Mouse (Mus musculus) embryonic facial prominence, embryonic 10.5 days (tissue): ENCODE measurements around the gene Tbce. TPM values are rescaled to one million over a fixed set of nuclear protein-coding genes. Genes with fewer than 3 reads are reported as not detected.

ENCODE experiments used
- DNase-seq: peaks from one replicate; pipeline ENCODE4 v3.0.0-alpha.2; 2017; ENCODE audit warnings: low spot score
- H3K27ac ChIP-seq: fragments of 300-500 bp; sonication (generic); replicated peaks from 2 replicates; pipeline ENCODE4 v1.5.1; 2016; ENCODE audit warnings: mild to moderate bottlenecking
- H3K27me3 ChIP-seq: fragments of 300-500 bp; sonication (generic); replicated peaks from 2 replicates; pipeline ENCODE4 v1.6.1; 2016; ENCODE audit warnings: low read depth, mild to moderate bottlenecking; ENCODE audit not compliant: poor library complexity, severe bottlenecking
- H3K36me3 ChIP-seq: fragments of 300-500 bp; sonication (generic); replicated peaks from 2 replicates; pipeline ENCODE4 v1.6.1; 2016; ENCODE audit warnings: mild to moderate bottlenecking, moderate library complexity
- H3K4me1 ChIP-seq: fragments of 300-500 bp; sonication (generic); 2 replicates; pipeline ENCODE4 v1.6.1; 2016
- H3K4me3 ChIP-seq: fragments of 300-500 bp; sonication (generic); 2 replicates; pipeline ENCODE4 v1.5.1; 2016; ENCODE audit warnings: mild to moderate bottlenecking, moderate library complexity
- H3K9me3 ChIP-seq: fragments of 300-500 bp; sonication (generic); 2 replicates; pipeline ENCODE4 v1.6.1; 2016; ENCODE audit warnings: mild to moderate bottlenecking
- WGBS: fragments of 180-500 bp; shearing (Covaris S2); methylation state at CpG from one replicate; pipeline ENCODE4 v1.1.7; 2016; 5-methylcytosine and 5-hydroxymethylcytosine counted together
- polyA plus RNA-seq: library from polyadenylated mRNA; unstranded; fragments of >200 nt; fragmentation: Nextera tagmentation; extraction: Ambion mirVana; gene quantifications from 2 replicates; pipeline ENCODE4 v1.2.1, GENCODE M21; 2016

Tbce gene
- 48.4 and 49.1 TPM in 2 replicates for polyA plus RNA-seq

DNA sequence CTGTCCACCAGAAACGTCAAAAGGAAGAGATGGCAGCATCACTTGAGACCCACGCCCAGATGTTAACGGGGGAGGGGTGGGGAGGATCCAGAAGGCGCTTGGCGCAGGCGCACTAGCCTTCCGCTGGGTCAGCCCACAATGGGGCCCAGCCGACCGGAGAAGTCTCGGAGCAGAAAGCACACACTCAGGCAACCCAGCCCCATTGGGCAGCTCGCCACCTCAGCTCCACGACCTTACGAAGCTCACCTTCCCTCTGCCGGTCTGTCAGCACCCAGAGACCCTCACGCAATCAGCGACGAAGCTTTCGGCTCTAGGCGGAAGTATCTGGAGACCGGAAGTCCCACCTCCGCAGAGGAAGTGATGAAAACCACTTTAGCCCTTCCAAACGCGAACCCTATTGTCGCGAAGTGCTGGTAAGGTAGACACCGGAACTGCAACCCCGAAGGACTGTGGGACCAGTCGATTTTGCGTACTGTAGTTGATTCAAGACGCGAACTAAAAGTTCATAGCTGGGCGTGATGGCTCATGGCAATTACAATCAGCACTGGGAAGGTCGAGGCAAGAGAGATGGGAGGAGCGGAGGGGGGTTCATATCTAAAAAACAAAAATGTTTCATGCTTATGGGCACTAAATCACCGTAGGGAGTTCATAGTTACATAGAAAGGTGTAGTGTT lies at the start of gene Tbce:
Gene Tbce (minus strand): TSS at position 347 of the 674 bp plus-strand sequence.
- H3K36me3 ChIP-seq = peaks cover 9% of the 10 kb centered on the region; the same call in 1 of the 2 replicates
- H3K9me3 ChIP-seq = no peaks in the 10 kb centered on the region
- peak within 1 kb of the TSS; percentile 94 for H3K27ac ChIP-seq
- no peaks in the 10 kb centered on the region for H3K27me3 ChIP-seq
- peak; percentile 90 for DNase-seq
- peaks cover 15% of the 10 kb centered on the region for H3K4me1 ChIP-seq
- under 1% methylated on average over 35 of the region's 35 CpGs for WGBS
- H3K4me3 ChIP-seq = peak within 1 kb of the TSS; percentile 64

DNA sequence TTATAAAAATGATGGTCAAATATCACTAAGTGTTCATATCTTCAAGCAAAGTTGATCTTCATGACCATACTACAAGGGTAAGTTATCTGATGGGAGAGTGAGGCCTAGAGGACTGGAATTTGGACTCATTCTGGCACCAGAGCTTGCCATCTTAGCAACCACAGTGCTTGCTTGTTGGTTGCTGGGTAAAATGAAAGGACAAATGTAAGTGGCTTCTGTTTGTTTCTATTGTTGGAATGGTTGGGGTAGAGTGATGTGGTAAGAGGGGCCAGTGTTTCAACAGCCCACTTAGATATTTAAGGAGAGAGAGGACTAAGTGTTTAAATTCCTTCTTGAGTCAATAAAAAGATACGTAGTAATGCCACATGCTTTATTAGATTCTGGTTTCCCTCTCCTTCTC lies 49.2 kb upstream of the Tbce start:
- no peak for DNase-seq
- Histone ChIP-seq H3K4me3 (no peak overlapping the region), H3K9me3 (0 out of 2 replicates have a peak, but pooled peaks cover 2% of the 10 kb centered on the region), H3K27me3 (no peaks in the 10 kb centered on the region), H3K27ac (no peak overlapping the region), H3K36me3 (peaks cover 22% of the 10 kb centered on the region), H3K4me1 (no peaks in the 10 kb centered on the region)
- WGBS = 87% methylated on average over 1 of the region's 1 CpGs

- Histone ChIP-seq H3K27me3 (no peaks in the 10 kb centered on the region), H3K4me3 (no peak overlapping the region), H3K9me3 (0 out of 2 replicates have a peak, but pooled peaks cover 5% of the 10 kb centered on the region), H3K36me3 (peaks cover 51% of the 10 kb centered on the region), H3K4me1 (no peaks in the 10 kb centered on the region), H3K27ac (no peak overlapping the region)
- DNase-seq = no peak
- 87% methylated on average over 1 of the region's 1 CpGs for WGBS
Measured at GRCm38 (mm10) chr13:14075326-14075725, 35.9 kb upstream of the Tbce start.

- H3K36me3 ChIP-seq = peaks cover 52% of the 10 kb centered on the region
- 0 out of 2 replicates have a peak, but pooled peaks cover 2% of the 10 kb centered on the region for H3K9me3 ChIP-seq
- no peaks in the 10 kb centered on the region for H3K4me1 ChIP-seq
- H3K27me3 ChIP-seq = no peaks in the 10 kb centered on the region
- WGBS = 95% methylated on average over 1 of the region's 1 CpGs
- no peak overlapping the region for H3K4me3 ChIP-seq
- H3K27ac ChIP-seq = no peak overlapping the region
- no peak for DNase-seq
Measured at GRCm38 (mm10) chr13:14074371-14074770, 34.9 kb upstream of the Tbce start.

- peaks cover 6% of the 10 kb centered on the region for H3K4me1 ChIP-seq
- no peak overlapping the region for H3K4me3 ChIP-seq
- no peak overlapping the region for H3K27ac ChIP-seq
- H3K36me3 ChIP-seq = peaks cover 58% of the 10 kb centered on the region
- no peaks in the 10 kb centered on the region for H3K27me3 ChIP-seq
- 96% methylated on average over 1 of the region's 1 CpGs for WGBS
- DNase-seq = no peak
- H3K9me3 ChIP-seq = no peaks in the 10 kb centered on the region
Measured at GRCm38 (mm10) chr13:14069291-14069690, 29.9 kb upstream of the Tbce start.

DNA sequence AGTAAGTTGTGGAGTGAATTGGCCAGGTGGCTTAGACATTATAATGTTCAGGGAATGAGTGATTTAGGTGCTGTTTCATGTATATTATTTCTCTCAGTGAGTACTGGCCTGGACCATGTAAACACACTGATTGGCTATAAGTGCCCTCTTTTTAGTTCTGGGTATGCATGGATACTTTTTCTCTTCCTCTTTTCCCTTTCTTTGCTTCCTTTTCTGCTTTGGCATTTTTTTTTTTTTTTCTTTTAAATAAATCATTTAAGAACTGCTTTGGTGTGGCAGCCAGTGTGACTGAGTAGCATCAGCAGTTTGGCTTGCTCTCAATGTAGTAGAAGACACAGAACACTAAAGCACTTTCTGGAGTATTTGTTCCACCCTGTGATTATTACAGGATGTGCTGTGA lies 28.6 kb upstream of the Tbce start:
- H3K9me3 ChIP-seq = no peaks in the 10 kb centered on the region
- peaks cover 6% of the 10 kb centered on the region for H3K4me1 ChIP-seq
- H3K27ac ChIP-seq = no peak overlapping the region
- H3K4me3 ChIP-seq = no peak overlapping the region
- no peak for DNase-seq
- H3K36me3 ChIP-seq = peaks cover 56% of the 10 kb centered on the region
- H3K27me3 ChIP-seq = no peaks in the 10 kb centered on the region

DNA sequence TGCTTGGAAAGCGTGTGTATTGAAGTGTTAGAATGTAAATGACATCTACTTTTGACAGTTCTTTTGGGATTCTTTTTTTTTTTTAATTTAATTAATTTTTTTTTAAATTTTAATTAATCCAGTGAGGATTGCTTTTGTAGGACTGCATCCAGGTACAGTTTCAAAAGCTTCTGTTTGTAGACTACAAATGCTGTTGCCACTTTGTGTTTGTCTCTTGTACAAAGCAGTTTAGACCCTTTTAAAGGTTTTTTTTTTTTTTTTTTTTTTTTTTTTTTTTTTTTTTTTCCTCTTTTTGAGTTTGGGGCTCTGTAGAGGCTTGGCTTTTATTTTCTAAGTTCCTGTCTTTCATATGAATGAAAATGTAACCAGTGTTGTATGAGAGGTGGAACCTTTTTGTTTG lies 26.3 kb upstream of the Tbce start:
- no peak for DNase-seq
- no peak overlapping the region for H3K27ac ChIP-seq
- H3K9me3 ChIP-seq = no peaks in the 10 kb centered on the region
- H3K4me1 ChIP-seq = peaks cover 20% of the 10 kb centered on the region
- H3K27me3 ChIP-seq = no peaks in the 10 kb centered on the region
- peak overlapping the region; percentile 99 for H3K4me3 ChIP-seq
- WGBS = 81% methylated on average over 1 of the region's 1 CpGs
- peaks cover 36% of the 10 kb centered on the region for H3K36me3 ChIP-seq

GRCm38 (mm10) chr13:14065028-14065380 lies 25.6 kb upstream of the Tbce start:
- WGBS = 33% methylated on average over 9 of the region's 9 CpGs
- DNase-seq = no peak
- H3K4me3 ChIP-seq = peak overlapping the region; percentile 99
- no peaks in the 10 kb centered on the region for H3K27me3 ChIP-seq
- no peaks in the 10 kb centered on the region for H3K9me3 ChIP-seq
- peaks cover 35% of the 10 kb centered on the region for H3K36me3 ChIP-seq
- peaks cover 21% of the 10 kb centered on the region for H3K4me1 ChIP-seq
- H3K27ac ChIP-seq = peak overlapping the region; percentile 97

- H3K9me3 ChIP-seq = no peaks in the 10 kb centered on the region
- H3K27me3 ChIP-seq = no peaks in the 10 kb centered on the region
- 1% methylated on average over 65 of the region's 65 CpGs for WGBS
- peaks cover 31% of the 10 kb centered on the region for H3K36me3 ChIP-seq
- H3K4me3 ChIP-seq = peak overlapping the region; percentile 99
- H3K27ac ChIP-seq = peak overlapping the region; percentile 97
- peaks cover 21% of the 10 kb centered on the region for H3K4me1 ChIP-seq
- DNase-seq = peak; percentile 60
Measured at GRCm38 (mm10) chr13:14064341-14065027, 25.0 kb upstream of the Tbce start.

GRCm38 (mm10) chr13:14063942-14064271 lies 24.5 kb upstream of the Tbce start:
- Histone ChIP-seq H3K4me3 (peak overlapping the region; percentile 99), H3K36me3 (peaks cover 28% of the 10 kb centered on the region), H3K9me3 (no peaks in the 10 kb centered on the region), H3K4me1 (peaks cover 21% of the 10 kb centered on the region), H3K27me3 (no peaks in the 10 kb centered on the region), H3K27ac (peak overlapping the region; percentile 97)
- WGBS = under 1% methylated on average over 27 of the region's 31 CpGs
- no peak for DNase-seq

- WGBS = under 1% methylated on average over 64 of the region's 64 CpGs
- H3K4me1 ChIP-seq = peaks cover 21% of the 10 kb centered on the region
- peak within 1 kb of the TSS; percentile 97 for H3K27ac ChIP-seq
- H3K4me3 ChIP-seq = peak within 1 kb of the TSS; percentile 99
- no peaks in the 10 kb centered on the region for H3K9me3 ChIP-seq
- no peaks in the 10 kb centered on the region for H3K27me3 ChIP-seq
- peak; percentile 96 for DNase-seq
- H3K36me3 ChIP-seq = peaks cover 24% of the 10 kb centered on the region
Measured at GRCm38 (mm10) chr13:14063013-14063941, 23.8 kb upstream of the Tbce start, which contains the start of the genes Arid4b and Ggps1. TSS of gene Arid4b (plus strand) at chr13:14063232. TSS of gene Ggps1 (minus strand) at chr13:14063488.
